Mouse (Mus musculus): ENCODE measurements around the gene Mgst2. TPM values are rescaled to one million over a fixed set of nuclear protein-coding genes. Genes with fewer than 3 reads are reported as not detected.

Mgst2 gene
- total and polyA plus RNA-seq, 3 experiments, result 0.69 to 3.1 TPM; not detected in 1

- TF ChIP-seq USF1 (IDR thresholded peaks at IDR 0.05; ENCODE audit: low read depth, low read length) (no peak), GATA1 (IDR thresholded peaks at IDR 0.05; ENCODE audit: low read depth, low read length) (no peak), TBP (IDR thresholded peaks at IDR 0.05; ENCODE audit: low read depth, low read length) (no peak), MAX (IDR thresholded peaks at IDR 0.05; ENCODE audit: low read length) (no peak), MAFK (IDR thresholded peaks at IDR 0.05; ENCODE audit: borderline replicate concordance, low read depth, low read length) (no peak), MYC (IDR thresholded peaks at IDR 0.05; ENCODE audit: low read depth, low read length) (no peak), POLR2A (IDR thresholded peaks at IDR 0.05; ENCODE audit: control insufficient read depth in 1 of 2, insufficient read depth in 1 of 2, low read depth in 1 of 2, low read length in 2 of 2, poor library complexity in 1 of 2) (no peak)
- H3K9me3 ChIP-seq (replicated peaks; ENCODE audit: insufficient read depth, low read length), result no peaks in the 10 kb centered on the region
- no peak overlapping the region for H3K9ac ChIP-seq (ENCODE audit: control insufficient read depth, low read depth, low read length, poor library complexity, severe bottlenecking)
- H3K4me3 ChIP-seq (ENCODE audit: control insufficient read depth in 1 of 2, insufficient read depth in 1 of 2, low read depth in 2 of 2, low read length in 2 of 2), result no peak overlapping the region
- H3K27ac ChIP-seq (ENCODE audit: control insufficient read depth, low read depth, low read length), result no peak overlapping the region
- H3K36me3 ChIP-seq (ENCODE audit: control insufficient read depth in 1 of 2, insufficient read depth in 2 of 2, low read length in 2 of 2), result no peaks in the 10 kb centered on the region
- no peaks in the 10 kb centered on the region for H3K4me1 ChIP-seq (ENCODE audit: control insufficient read depth in 1 of 2, insufficient read depth in 2 of 2, low read length in 2 of 2)
- DNase-seq (ENCODE audit: low read depth, low spot score), result no peak
- H3K27me3 ChIP-seq (ENCODE audit: control insufficient read depth in 1 of 2, insufficient read depth in 2 of 2, low read length in 2 of 2), result peaks cover 1 to 2% of the 10 kb centered on the region in 2 experiments
- H3K79me2 ChIP-seq (ENCODE audit: control insufficient read depth, insufficient read depth, low read length, poor library complexity), result no peaks in the 10 kb centered on the region
Observed at GRCm38 (mm10) chr3:51628977-51629376, 31.2 kb upstream of the Mgst2 start.

GRCm38 (mm10) chr3:51630746-51631145, 29.4 kb upstream of the Mgst2 start:
- no peaks in the 10 kb centered on the region for H3K79me2 ChIP-seq (ENCODE audit: control insufficient read depth, insufficient read depth, low read length, poor library complexity)
- no peak overlapping the region for H3K9ac ChIP-seq (ENCODE audit: control insufficient read depth, low read depth, low read length, poor library complexity, severe bottlenecking)
- H3K9me3 ChIP-seq (replicated peaks; ENCODE audit: insufficient read depth, low read length), result no peaks in the 10 kb centered on the region
- no peak for DNase-seq (ENCODE audit: low read depth, low spot score)
- H3K4me3 ChIP-seq (ENCODE audit: control insufficient read depth in 1 of 2, insufficient read depth in 1 of 2, low read depth in 2 of 2, low read length in 2 of 2), result no peak overlapping the region
- TF ChIP-seq KAT2A (conservative IDR thresholded peaks at IDR 0.05; ENCODE audit: low read depth, low read length) (no peak), ETS1 (IDR thresholded peaks at IDR 0.05; ENCODE audit: low read depth, low read length) (no peak), POLR2A (IDR thresholded peaks at IDR 0.05; ENCODE audit: control insufficient read depth in 1 of 2, insufficient read depth in 1 of 2, low read depth in 1 of 2, low read length in 2 of 2, poor library complexity in 1 of 2) (no peak)
- H3K4me1 ChIP-seq (ENCODE audit: control insufficient read depth in 1 of 2, insufficient read depth in 2 of 2, low read length in 2 of 2), result peaks cover 2 to 12% of the 10 kb centered on the region in 2 experiments; a peak in 3 of 4 replicates
- no peak overlapping the region for H3K27ac ChIP-seq (ENCODE audit: control insufficient read depth, low read depth, low read length)
- H3K27me3 ChIP-seq (ENCODE audit: control insufficient read depth in 1 of 2, insufficient read depth in 2 of 2, low read length in 2 of 2), result peaks cover 1 to 2% of the 10 kb centered on the region in 2 experiments; a peak in 3 of 4 replicates
- H3K36me3 ChIP-seq (ENCODE audit: control insufficient read depth in 1 of 2, insufficient read depth in 2 of 2, low read length in 2 of 2), result peaks cover 0 to 3% of the 10 kb centered on the region in 2 experiments; a peak in 1 of 4 replicates

GRCm38 (mm10) chr3:51631971-51632370, 28.2 kb upstream of the Mgst2 start:
- H3K27ac ChIP-seq (ENCODE audit: control insufficient read depth, low read depth, low read length), result no peak overlapping the region
- no peak overlapping the region for H3K4me3 ChIP-seq (ENCODE audit: control insufficient read depth in 1 of 2, insufficient read depth in 1 of 2, low read depth in 2 of 2, low read length in 2 of 2)
- H3K79me2 ChIP-seq (ENCODE audit: control insufficient read depth, insufficient read depth, low read length, poor library complexity), result no peaks in the 10 kb centered on the region
- peaks cover 0 to 8% of the 10 kb centered on the region in 2 experiments; a peak in 1 of 4 replicates for H3K36me3 ChIP-seq (ENCODE audit: control insufficient read depth in 1 of 2, insufficient read depth in 2 of 2, low read length in 2 of 2)
- TF ChIP-seq BHLHE40 (IDR thresholded peaks at IDR 0.05; ENCODE audit: borderline replicate concordance, low read depth, low read length), result no peak
- no peak for TF ChIP-seq TAL1 (IDR thresholded peaks at IDR 0.05; ENCODE audit: low read length)
- TF ChIP-seq RCOR1 (IDR thresholded peaks at IDR 0.05; ENCODE audit: low read depth, low read length), result no peak
- TF ChIP-seq SMC3 (IDR thresholded peaks at IDR 0.05; ENCODE audit: low read depth, low read length), result no peak
- no peak for TF ChIP-seq MAFK (IDR thresholded peaks at IDR 0.05; ENCODE audit: borderline replicate concordance, low read depth, low read length)
- TF ChIP-seq NRF1 (IDR thresholded peaks at IDR 0.05; ENCODE audit: insufficient read depth, low read depth, low read length, poor library complexity, severe bottlenecking), result no peak
- no peak for TF ChIP-seq CHD2 (IDR thresholded peaks at IDR 0.05; ENCODE audit: low read length)
- TF ChIP-seq ETS1 (IDR thresholded peaks at IDR 0.05; ENCODE audit: low read depth, low read length), result no peak
- no peak for TF ChIP-seq MEF2A (IDR thresholded peaks at IDR 0.05; ENCODE audit: extremely low read depth, insufficient replicate concordance, low read depth, low read length, poor library complexity, severe bottlenecking)
- TF ChIP-seq TBP (IDR thresholded peaks at IDR 0.05; ENCODE audit: low read depth, low read length), result no peak
- no peak for TF ChIP-seq MAZ (IDR thresholded peaks at IDR 0.05; ENCODE audit: low read depth, low read length)
- no peak for TF ChIP-seq NELFE (IDR thresholded peaks at IDR 0.05; ENCODE audit: low read depth, low read length)
- no peak for TF ChIP-seq CTCF (IDR thresholded peaks at IDR 0.05 in 2 of 3, conservative IDR thresholded peaks at IDR 0.05 in 1 of 3; ENCODE audit: control insufficient read depth in 1 of 3, insufficient read depth in 1 of 3, low read depth in 2 of 3, low read length in 3 of 3, poor library complexity in 1 of 3, severe bottlenecking in 1 of 3)
- no peak for TF ChIP-seq POLR2AphosphoS5 (IDR thresholded peaks at IDR 0.05; ENCODE audit: borderline replicate concordance, low read depth, low read length)
- TF ChIP-seq USF1 (IDR thresholded peaks at IDR 0.05; ENCODE audit: low read depth, low read length), result no peak
- TF ChIP-seq EP300 (IDR thresholded peaks at IDR 0.05; ENCODE audit: low read depth in 1 of 2, low read length in 2 of 2), result no peak
- TF ChIP-seq CHD1 (IDR thresholded peaks at IDR 0.05; ENCODE audit: low read depth, low read length), result no peak
- TF ChIP-seq ZMIZ1 (IDR thresholded peaks at IDR 0.05; ENCODE audit: low read depth, low read length), result no peak
- no peak for TF ChIP-seq KAT2A (conservative IDR thresholded peaks at IDR 0.05; ENCODE audit: low read depth, low read length)
- TF ChIP-seq POLR2A (IDR thresholded peaks at IDR 0.05; ENCODE audit: control insufficient read depth in 1 of 2, insufficient read depth in 1 of 2, low read depth in 1 of 2, low read length in 2 of 2, poor library complexity in 1 of 2), result no peak
- H3K27me3 ChIP-seq (ENCODE audit: control insufficient read depth in 1 of 2, insufficient read depth in 2 of 2, low read length in 2 of 2), result peaks cover 0 to 1% of the 10 kb centered on the region in 2 experiments; a peak in 2 of 4 replicates
- peaks cover 5 to 15% of the 10 kb centered on the region in 2 experiments for H3K4me1 ChIP-seq (ENCODE audit: control insufficient read depth in 1 of 2, insufficient read depth in 2 of 2, low read length in 2 of 2)
- no peak for DNase-seq (ENCODE audit: low read depth, low spot score)
- no peak overlapping the region for H3K9ac ChIP-seq (ENCODE audit: control insufficient read depth, low read depth, low read length, poor library complexity, severe bottlenecking)
- H3K9me3 ChIP-seq (replicated peaks; ENCODE audit: insufficient read depth, low read length), result no peaks in the 10 kb centered on the region
